Mouse (Mus musculus): ENCODE results near the gene Zfp78. TPM values are rescaled to one million over a fixed set of nuclear protein-coding genes. Genes with fewer than 3 reads are reported as not detected.
A peak's percentile ranks its signal among the peaks of the same experiment; 100 is the strongest.

Gene Zfp78
- polyA plus RNA-seq, 1 experiment from 2014 or later: 2.8 TPM

GRCm38 (mm10) chr7:6397996-6398975 lies 35.2 kb downstream of the Zfp78 start, which contains the start of gene Smim17:
Gene Smim17 (plus strand): TSS chr7:6398715.
- Histone ChIP-seq H3K4me2 (replicated peaks) (peak within 1 kb of the TSS; percentile 73), H3K27ac (no peak within 1 kb of the TSS), H3K9ac (peak within 1 kb of the TSS; percentile 54), H3K9me3 (replicated peaks) (no peaks in the 10 kb centered on the region), H3K4me1 (peaks cover 6% of the 10 kb centered on the region; the same call in 1 of the 2 replicates), H3K4me3 (peak within 1 kb of the TSS; percentile 47), H3K27me3 (no peaks in the 10 kb centered on the region), H3K36me3 (peaks cover 28% of the 10 kb centered on the region)
- WGBS: 27% methylated on average over 25 of the region's 25 CpGs
- peak; percentile 90 for ATAC-seq (ENCODE audit: low FRiP score)

GRCm38 (mm10) chr7:6410043-6410442 lies 47.0 kb downstream of the Zfp78 start, which contains the start of gene Gm20715:
Gene Gm20715 (plus strand): TSS chr7:6410277.
- no peak within 1 kb of the TSS for H3K9ac ChIP-seq
- no peaks in the 10 kb centered on the region for H3K9me3 ChIP-seq (replicated peaks)
- no peaks in the 10 kb centered on the region for H3K36me3 ChIP-seq
- H3K27ac ChIP-seq: no peak within 1 kb of the TSS
- H3K4me3 ChIP-seq: no peak within 1 kb of the TSS
- 3% methylated on average over 17 of the region's 17 CpGs for WGBS
- H3K4me1 ChIP-seq: peaks cover 1% of the 10 kb centered on the region; the same call in 1 of the 2 replicates
- 0 out of 2 replicates have a peak, but pooled peaks cover 4% of the 10 kb centered on the region for H3K27me3 ChIP-seq
- ATAC-seq (ENCODE audit: low FRiP score): peak; percentile 57
- no peak within 1 kb of the TSS for H3K4me2 ChIP-seq (replicated peaks)

GRCm38 (mm10) chr7:6414626-6415441 lies 51.8 kb downstream of the Zfp78 start:
- Histone ChIP-seq H3K36me3 (no peaks in the 10 kb centered on the region), H3K4me2 (replicated peaks) (peak overlapping the region; percentile 53), H3K9ac (peak overlapping the region; percentile 38; the same call in 1 of the 2 replicates), H3K4me1 (peaks cover 2% of the 10 kb centered on the region; the same call in 1 of the 2 replicates), H3K4me3 (peak overlapping the region; percentile 28), H3K27me3 (0 out of 2 replicates have a peak, but pooled peaks cover 4% of the 10 kb centered on the region), H3K9me3 (replicated peaks) (no peaks in the 10 kb centered on the region), H3K27ac (no peak overlapping the region)
- ATAC-seq (ENCODE audit: low FRiP score): peak; percentile 80
- 8% methylated on average over 19 of the region's 22 CpGs for WGBS

- Histone ChIP-seq H3K27ac (no peak overlapping the region), H3K4me3 (peak overlapping the region; percentile 28), H3K4me1 (peaks cover 2% of the 10 kb centered on the region; the same call in 1 of the 2 replicates), H3K27me3 (0 out of 2 replicates have a peak, but pooled peaks cover 4% of the 10 kb centered on the region), H3K4me2 (replicated peaks) (peak overlapping the region; percentile 53), H3K9ac (no peak overlapping the region), H3K36me3 (no peaks in the 10 kb centered on the region), H3K9me3 (replicated peaks) (no peaks in the 10 kb centered on the region)
- ATAC-seq (ENCODE audit: low FRiP score): 0 out of 2 replicates have a peak, but pooled peaks have one; percentile 47
- WGBS: 14% methylated on average over 8 of the region's 8 CpGs
Observed at GRCm38 (mm10) chr7:6415442-6415787, 52.3 kb downstream of the Zfp78 start.

- ATAC-seq (ENCODE audit: low FRiP score): no peak
Observed at GRCm38 (mm10) chr7:6419894-6420293, 56.8 kb downstream of the Zfp78 start.

GRCm38 (mm10) chr7:6429381-6429780 lies 66.3 kb downstream of the Zfp78 start:
- ATAC-seq (ENCODE audit: low FRiP score): no peak
- Histone ChIP-seq H3K36me3 (no peaks in the 10 kb centered on the region), H3K27me3 (no peaks in the 10 kb centered on the region), H3K9ac (no peak overlapping the region), H3K9me3 (replicated peaks) (peaks cover 5% of the 10 kb centered on the region; the same call in 1 of the 2 replicates), H3K4me3 (no peak overlapping the region), H3K27ac (no peak overlapping the region), H3K4me1 (0 out of 2 replicates have a peak, but pooled peaks cover 3% of the 10 kb centered on the region), H3K4me2 (replicated peaks) (no peak overlapping the region)
- WGBS: 91% methylated on average over 3 of the region's 3 CpGs

More at GRCm38 (mm10) chr7:6419894-6420293, 56.8 kb downstream of the Zfp78 start:
- Histone ChIP-seq H3K9me3 (replicated peaks) (no peaks in the 10 kb centered on the region), H3K27me3 (no peaks in the 10 kb centered on the region), H3K36me3 (no peaks in the 10 kb centered on the region), H3K4me3 (no peak overlapping the region), H3K4me1 (peaks cover 2% of the 10 kb centered on the region; the same call in 1 of the 2 replicates), H3K9ac (no peak overlapping the region), H3K4me2 (replicated peaks) (no peak overlapping the region), H3K27ac (no peak overlapping the region)
- WGBS: 83% methylated on average over 6 of the region's 6 CpGs

GRCm38 (mm10) chr7:6430342-6430741 lies 67.3 kb downstream of the Zfp78 start:
- no peak overlapping the region for H3K4me3 ChIP-seq
- H3K4me1 ChIP-seq: peaks cover 8% of the 10 kb centered on the region; the same call in 1 of the 2 replicates
- no peaks in the 10 kb centered on the region for H3K27me3 ChIP-seq
- no peak overlapping the region for H3K9ac ChIP-seq
- no peaks in the 10 kb centered on the region for H3K36me3 ChIP-seq
- H3K4me2 ChIP-seq (replicated peaks): no peak overlapping the region
- WGBS: 40% methylated on average over 2 of the region's 2 CpGs
- no peak overlapping the region for H3K27ac ChIP-seq
- peaks cover 5% of the 10 kb centered on the region; the same call in 1 of the 2 replicates for H3K9me3 ChIP-seq (replicated peaks)
- no peak for ATAC-seq (ENCODE audit: low FRiP score)

Other genes with a start within 250 kb of the Zfp78 start
- gene Zfp787, start 207.3 kb upstream of the Zfp78 start, polyA plus RNA-seq (2016; fragmentation: Nextera tagmentation; extraction: Ambion mirVana): 32.5 and 34.8 TPM in 2 replicates
- 79.0 and 83.6 TPM in 2 replicates for gene Zfp444, start 191.1 kb upstream of the Zfp78 start, polyA plus RNA-seq (2016; fragmentation: Nextera tagmentation; extraction: Ambion mirVana)
- not detected in 2 replicates for gene Galp, start 166.2 kb upstream of the Zfp78 start, polyA plus RNA-seq (2016; fragmentation: Nextera tagmentation; extraction: Ambion mirVana)
- gene Zscan5b, start 141.0 kb upstream of the Zfp78 start, polyA plus RNA-seq (2016; fragmentation: Nextera tagmentation; extraction: Ambion mirVana): not detected in 2 replicates
- not detected in 2 replicates for gene Epp13, start 110.6 kb upstream of the Zfp78 start, polyA plus RNA-seq (2016; fragmentation: Nextera tagmentation; extraction: Ambion mirVana)
- 15.5 and 19.7 TPM in 2 replicates for gene Zfp667, start 76.7 kb upstream of the Zfp78 start, polyA plus RNA-seq (2016; fragmentation: Nextera tagmentation; extraction: Ambion mirVana)
- gene Zfp583, start 32.0 kb upstream of the Zfp78 start, polyA plus RNA-seq (2016; fragmentation: Nextera tagmentation; extraction: Ambion mirVana): 10.8 and 12.1 TPM in 2 replicates
- 4.8 and 5.4 TPM in 2 replicates for gene Gm3854, start 19.5 kb upstream of the Zfp78 start, polyA plus RNA-seq (2016; fragmentation: Nextera tagmentation; extraction: Ambion mirVana)
- 15.9 and 16.4 TPM in 2 replicates for gene Zfp28, start 20.0 kb downstream of the Zfp78 start, polyA plus RNA-seq (2016; fragmentation: Nextera tagmentation; extraction: Ambion mirVana)
- 1.5 TPM in 2 replicates for gene Smim17, start 35.4 kb downstream of the Zfp78 start, polyA plus RNA-seq (2016; fragmentation: Nextera tagmentation; extraction: Ambion mirVana)
- gene Gm20715, start 47.0 kb downstream of the Zfp78 start, polyA plus RNA-seq (2016; fragmentation: Nextera tagmentation; extraction: Ambion mirVana): not detected in 2 replicates
- gene Olfr1344, start 75.4 kb downstream of the Zfp78 start, polyA plus RNA-seq (2016; fragmentation: Nextera tagmentation; extraction: Ambion mirVana): not detected in 2 replicates
- not detected in 2 replicates for gene Olfr1336, start 92.9 kb downstream of the Zfp78 start, polyA plus RNA-seq (2016; fragmentation: Nextera tagmentation; extraction: Ambion mirVana)
- not detected in 2 replicates for gene Olfr1346, start 103.8 kb downstream of the Zfp78 start, polyA plus RNA-seq (2016; fragmentation: Nextera tagmentation; extraction: Ambion mirVana)
- not detected in 2 replicates for gene Olfr5, start 123.7 kb downstream of the Zfp78 start, polyA plus RNA-seq (2016; fragmentation: Nextera tagmentation; extraction: Ambion mirVana)
- not detected in 2 replicates for gene Olfr1347, start 136.5 kb downstream of the Zfp78 start, polyA plus RNA-seq (2016; fragmentation: Nextera tagmentation; extraction: Ambion mirVana)
- not detected in 2 replicates for gene Olfr1348, start 145.5 kb downstream of the Zfp78 start, polyA plus RNA-seq (2016; fragmentation: Nextera tagmentation; extraction: Ambion mirVana)
- not detected in 2 replicates for gene Olfr1349, start 159.7 kb downstream of the Zfp78 start, polyA plus RNA-seq (2016; fragmentation: Nextera tagmentation; extraction: Ambion mirVana)
- not detected in 2 replicates for gene Olfr1350, start 201.6 kb downstream of the Zfp78 start, polyA plus RNA-seq (2016; fragmentation: Nextera tagmentation; extraction: Ambion mirVana)